Mouse (Mus musculus) cerebellum, adult 11-12 months (tissue): ENCODE measurements around the gene Ak2.
A peak's percentile ranks its signal among the peaks of the same experiment; 100 is the strongest.

Experiments used
- DNase-seq: peaks from one replicate; pipeline ENCODE4 v3.0.0; 2022

The Ak2 gene

DNA sequence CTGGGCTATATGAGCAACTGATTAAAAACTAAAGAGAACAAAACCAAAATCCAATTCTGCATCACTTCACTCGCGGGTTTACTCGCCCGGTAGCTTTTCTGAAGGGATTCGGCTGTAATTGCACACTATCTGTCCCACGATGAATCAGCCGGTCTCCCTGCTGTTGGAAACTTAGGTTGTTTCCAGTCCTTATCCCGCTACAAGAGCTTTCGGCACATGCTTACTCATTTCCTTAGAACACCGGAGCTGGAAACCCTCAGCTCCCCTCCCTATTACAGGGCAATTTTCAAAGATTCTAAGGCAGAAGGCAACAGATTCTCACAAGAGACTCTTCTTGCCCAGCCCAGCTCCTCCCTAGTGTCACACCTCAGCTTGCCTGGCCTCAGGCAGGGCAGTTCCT, 25.4 kb downstream of the Ak2 start:
- DNase-seq, result no peak

DNA sequence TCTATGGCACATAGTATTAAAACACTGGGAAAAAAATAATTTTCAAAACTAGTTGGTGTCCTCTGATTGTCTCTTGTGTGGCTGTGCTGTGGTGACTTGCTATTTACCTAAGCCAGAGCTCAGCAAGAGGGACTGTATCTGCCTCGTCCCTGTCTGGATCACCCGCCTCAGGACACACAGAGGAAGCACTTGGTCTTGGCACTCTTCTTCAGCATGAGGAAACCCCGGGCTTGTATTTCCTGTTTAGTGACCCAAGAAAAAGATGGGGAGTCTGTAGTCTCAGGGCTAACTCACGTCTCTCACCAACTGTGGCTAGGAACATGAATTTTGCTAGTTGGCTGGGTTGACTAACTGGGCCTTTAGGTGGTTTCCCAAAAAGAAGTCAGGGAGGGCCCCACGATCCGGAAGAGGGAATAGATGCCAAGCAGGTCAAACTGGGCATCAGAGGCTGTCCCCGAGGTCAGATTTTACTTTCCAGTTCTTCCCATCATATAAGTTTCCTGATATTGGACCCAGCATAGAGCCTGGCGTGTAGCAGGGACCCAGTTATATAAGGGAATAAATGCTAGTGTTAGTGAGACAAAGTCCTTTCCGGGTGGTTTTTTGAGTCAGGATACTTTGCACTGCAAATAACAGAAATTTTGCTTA, 27.2 kb downstream of the Ak2 start:
- no peak for DNase-seq

DNA sequence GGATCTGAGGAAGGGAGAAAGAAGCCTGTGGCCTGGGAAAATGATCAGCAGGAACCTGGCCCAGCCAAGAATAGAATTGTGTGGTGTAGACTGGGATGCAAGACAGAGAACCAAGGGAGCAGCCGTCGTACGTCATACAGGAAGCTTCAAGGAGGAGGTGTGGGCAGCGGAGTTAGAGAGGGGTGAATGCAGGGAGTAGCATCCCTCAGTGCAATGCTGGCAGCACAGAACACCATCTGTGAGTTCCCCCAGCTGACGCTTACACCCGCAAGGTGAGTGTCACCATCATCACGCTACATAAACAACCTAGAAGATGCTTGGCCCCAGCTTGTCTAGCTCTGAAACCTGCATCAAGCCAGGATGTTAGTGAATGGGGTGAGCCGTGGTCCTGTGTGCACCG, 28.0 kb downstream of the Ak2 start:
- peak; percentile 54 for DNase-seq

DNA sequence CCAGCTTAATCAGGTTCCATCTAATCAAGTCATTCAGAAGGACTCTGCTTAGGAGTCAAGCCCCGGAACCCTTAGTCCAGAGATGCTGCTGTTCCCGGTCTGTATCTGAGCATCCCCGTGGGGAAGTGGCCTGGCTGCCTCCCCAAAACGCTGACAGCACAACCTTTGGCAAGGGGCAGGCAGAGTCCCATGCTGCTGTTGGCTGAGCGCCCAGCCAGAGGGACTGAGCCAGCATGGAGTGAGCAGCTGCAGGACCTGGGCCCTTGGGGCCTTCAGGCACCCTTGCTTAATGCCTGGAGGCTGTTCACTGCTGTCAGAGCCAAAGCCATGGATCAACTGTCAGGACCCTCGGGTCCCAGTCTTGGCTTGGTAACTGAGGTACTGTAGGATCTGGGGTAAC, 28.7 kb downstream of the Ak2 start:
- peak; percentile 86 for DNase-seq

DNA sequence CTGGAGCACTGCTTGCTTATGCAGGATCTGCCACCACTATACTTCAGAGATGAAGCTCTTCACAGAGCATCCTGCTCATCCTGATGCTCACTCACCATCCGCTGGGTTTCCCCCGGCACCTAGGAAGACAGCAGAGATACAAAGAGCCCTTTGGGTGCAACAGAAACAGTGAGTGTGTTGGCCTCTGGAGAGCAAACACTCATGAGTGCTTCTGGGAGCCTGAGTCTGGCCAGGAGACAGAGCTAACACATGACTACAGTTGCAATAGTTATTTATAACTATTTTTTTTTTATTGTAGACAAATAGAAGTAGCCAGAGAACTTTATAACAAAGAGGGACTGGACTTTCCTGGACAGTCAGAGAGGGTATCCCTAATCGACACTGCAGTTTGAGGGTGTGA, 29.7 kb downstream of the Ak2 start:
- no peak for DNase-seq

DNA sequence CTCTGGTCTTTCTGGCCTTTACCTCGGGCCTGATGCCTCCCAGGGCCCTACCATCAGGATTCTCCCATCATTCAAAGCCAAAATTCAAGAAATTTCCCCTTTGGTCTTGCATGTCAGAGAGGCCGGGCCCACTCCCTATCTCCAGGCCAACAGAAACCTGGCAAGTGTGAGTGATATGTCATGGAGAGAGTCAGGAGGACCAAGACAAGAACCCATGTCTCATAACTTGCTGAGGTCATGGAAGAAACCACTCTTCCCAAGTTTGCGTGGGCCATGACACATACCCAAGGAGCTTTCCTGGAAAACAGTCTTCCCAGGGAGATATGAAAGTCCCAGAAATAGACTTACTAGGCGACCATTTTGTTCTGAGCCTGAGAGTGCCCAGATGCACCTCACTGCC, 30.1 kb downstream of the Ak2 start:
- DNase-seq, result no peak

DNA sequence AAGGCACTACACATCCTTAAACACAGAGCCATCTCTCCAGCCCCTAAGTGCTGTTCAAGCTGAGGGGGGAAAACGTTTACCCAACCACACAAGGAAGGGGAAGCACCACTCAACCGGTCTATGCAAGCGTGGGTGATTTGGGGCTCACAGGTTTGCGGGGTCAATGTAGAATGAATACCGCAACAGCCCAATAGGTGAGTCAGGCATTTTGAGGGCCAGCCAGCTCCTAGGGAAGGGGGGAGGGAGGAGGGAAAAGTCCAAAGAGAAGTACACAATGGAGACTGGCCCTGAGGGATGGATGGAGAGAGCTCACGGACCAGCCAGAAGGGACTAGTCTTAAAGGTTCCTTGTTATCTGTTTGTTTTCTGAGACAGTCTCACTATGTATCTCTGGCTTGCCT, 32.1 kb downstream of the Ak2 start:
- no peak for DNase-seq

DNA sequence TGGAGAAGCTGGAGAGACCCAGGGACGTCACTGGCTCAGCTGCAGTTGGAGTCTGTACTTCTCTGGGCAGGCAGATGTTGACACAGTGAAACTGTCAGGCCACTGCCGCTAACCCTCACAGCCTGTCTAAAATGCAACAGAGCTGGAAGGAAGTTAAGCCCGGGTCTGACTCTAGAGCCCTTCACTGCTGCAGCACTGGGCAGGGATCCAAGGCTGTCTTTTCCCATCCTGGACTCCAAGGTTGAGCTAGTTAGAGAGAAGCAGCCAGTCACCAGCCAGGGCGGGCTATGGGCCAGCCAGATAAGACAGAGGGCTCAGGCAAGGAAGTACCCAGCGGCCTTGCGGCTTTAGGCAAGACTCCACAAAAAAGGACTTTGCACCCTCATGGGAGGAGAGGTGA, 33.0 kb downstream of the Ak2 start:
- no peak for DNase-seq

DNA sequence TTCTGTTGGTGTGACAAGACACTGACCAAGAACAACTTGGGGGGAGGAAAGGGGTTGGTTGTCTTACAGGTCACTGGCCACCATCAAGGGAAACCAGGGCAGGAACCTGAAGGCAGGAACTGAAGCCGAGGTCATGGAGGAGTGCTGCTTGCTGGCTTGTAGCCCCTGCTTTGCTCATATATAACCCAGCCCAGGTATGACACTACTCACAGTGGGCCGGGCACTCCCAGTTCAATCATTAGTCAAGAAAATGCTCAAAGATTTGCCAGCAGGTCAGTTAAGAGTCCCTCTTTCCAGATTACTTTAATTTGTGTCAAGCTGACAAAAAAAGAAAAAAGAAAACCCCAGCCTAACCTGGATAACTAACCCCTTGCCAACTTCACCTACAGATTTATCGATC, 33.9 kb downstream of the Ak2 start:
- no peak for DNase-seq

DNA sequence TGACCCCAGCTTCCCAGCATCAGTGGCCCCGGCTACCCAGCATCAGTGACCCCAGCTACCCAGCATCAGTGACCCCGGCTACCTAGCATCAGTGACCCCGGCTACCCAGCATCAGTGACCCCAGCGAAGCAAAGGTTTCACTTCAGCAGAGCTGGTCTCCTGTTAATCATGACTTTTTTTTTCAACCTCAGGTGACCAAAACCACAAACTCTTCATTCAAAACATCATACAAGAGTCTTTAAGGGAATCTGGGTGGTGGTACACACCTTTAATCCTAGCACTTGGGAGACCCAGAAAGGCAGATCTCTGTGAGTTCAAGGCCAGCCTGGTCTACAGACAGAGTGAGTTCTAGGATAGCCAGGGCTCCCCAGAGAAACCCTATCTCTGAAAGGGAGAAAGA, 39.0 kb downstream of the Ak2 start:
- no peak for DNase-seq

DNA sequence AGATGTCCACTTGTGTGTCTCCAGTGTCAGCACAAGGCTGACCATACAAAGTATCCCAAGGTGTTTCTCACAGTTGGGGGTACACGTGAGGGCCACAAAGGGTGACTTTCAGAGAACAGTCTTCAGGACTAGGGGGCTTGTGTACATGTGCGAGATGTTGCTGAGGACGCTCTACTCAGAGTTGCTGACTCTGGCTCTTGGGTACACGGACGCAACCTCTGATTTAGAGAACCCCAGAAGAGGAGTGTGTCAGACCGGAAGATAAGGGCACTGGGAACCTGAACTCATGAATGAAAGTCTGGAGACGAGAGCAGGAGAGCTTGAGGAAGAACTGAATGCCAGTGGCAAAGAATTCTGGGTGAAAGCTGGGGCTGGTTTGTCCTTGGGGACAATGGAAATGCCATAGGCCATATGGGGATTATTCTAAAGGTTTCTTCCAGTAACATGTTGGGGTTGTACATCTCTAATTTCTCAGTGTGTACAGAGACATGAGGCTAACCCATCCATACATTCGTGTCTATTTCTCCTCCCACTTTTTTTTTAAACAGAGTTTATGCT, 39.7 kb downstream of the Ak2 start:
- DNase-seq, result no peak

DNA sequence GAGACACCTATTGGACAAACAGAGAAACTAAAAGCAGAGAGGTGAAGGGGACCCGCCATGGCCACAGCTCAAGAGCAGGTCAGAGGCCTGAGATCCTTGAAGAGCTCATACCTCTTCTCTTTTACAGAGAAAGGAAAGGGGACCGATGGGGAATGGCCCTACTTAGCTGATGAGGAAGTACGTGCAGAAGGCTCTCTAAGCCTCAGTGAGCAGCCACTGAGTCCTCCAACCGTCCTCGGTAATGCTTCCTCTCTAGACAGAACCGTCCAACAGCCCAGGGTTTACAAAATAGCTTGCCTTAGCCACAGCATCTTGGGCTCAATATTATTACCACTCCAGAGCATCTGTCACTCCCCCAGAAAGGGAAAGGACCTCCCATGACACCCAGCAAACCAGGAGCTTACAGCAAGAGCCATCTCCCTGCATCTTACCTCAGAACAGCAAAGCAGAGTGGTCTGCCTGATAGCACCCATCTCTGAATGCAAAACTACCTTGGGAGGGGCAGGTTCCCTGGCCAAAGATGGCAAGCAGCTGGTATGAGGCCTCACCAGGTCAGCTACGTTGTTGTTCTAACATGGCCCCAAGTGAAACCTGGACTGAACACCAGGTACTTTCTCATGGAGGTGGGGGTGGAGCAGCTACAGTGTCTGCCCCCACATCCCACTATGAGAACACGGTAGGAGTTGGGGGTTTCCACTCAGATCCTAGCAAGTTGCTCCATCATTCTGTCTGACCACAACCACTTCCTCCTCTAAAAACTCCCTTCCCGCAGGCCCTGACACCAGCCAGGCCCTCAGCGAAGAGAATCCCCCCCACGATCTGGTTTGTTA, 40.6 kb downstream of the Ak2 start:
- no peak for DNase-seq

DNA sequence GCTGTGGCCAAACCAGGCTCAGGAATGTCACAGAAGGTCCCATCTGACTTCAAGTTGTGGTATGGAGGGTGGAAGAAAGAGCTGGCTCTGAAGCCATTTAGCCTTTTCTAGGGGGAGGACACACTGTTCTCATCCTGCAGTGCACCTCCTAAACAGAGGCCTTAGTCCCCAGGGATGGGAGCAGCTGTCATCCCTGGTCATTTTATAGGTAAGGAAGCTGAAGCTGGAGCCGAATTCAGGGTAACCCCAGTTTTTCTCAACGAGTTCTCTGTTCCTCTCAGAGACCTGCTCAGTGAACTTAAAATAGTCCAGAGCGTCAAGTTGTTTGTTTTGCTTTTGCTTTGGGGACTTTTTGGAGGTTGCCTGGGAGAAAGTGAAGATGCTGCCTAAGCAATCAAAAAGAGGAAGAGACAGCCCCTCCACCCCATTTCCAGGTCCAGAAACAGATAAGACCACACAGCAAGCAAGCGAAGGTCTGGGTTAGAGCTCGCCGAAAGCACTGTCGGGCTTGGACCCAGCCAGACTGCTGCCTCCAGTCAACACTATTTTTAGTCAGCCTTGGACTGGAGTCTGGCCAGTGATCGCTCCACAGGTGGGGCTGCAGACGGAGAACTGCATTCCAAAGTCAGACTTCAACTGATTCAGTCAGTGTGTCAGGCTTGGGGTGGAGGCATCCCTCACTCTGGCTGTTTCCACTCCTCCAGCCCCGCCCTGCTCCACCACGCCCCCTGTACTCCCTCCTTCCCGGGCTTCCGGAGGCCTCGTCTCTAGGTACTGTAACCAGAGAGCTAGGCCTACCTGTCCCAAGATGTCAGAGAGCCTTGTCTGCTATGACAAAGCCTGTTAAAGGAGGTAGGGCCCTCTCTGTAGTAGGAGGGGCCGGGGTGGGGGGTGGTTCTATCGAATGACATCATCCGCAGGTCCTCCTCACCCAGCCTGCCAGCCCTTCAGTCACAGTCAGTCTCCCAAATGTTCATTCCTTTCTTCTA, 41.5 kb downstream of the Ak2 start:
- peak; percentile 69 for DNase-seq

DNA sequence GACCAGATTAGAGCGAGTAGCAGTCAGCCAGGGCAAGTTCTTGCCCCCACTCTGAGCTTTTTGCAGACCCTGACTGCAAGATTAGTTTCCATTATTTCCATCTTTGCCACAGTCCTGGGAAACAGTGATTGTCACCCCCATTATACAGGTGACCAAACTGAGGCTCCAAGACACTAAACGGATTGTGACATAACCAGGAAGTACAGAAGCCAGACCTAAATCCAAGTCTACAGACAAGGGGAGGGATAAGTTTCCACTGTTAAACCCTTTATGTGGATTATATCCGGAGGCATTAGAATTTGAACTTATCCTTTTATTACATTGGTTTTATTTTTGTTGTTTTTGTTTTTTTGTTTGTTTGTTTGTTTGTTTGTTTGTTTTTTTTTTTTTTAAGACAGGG, 42.5 kb downstream of the Ak2 start:
- no peak for DNase-seq

DNA sequence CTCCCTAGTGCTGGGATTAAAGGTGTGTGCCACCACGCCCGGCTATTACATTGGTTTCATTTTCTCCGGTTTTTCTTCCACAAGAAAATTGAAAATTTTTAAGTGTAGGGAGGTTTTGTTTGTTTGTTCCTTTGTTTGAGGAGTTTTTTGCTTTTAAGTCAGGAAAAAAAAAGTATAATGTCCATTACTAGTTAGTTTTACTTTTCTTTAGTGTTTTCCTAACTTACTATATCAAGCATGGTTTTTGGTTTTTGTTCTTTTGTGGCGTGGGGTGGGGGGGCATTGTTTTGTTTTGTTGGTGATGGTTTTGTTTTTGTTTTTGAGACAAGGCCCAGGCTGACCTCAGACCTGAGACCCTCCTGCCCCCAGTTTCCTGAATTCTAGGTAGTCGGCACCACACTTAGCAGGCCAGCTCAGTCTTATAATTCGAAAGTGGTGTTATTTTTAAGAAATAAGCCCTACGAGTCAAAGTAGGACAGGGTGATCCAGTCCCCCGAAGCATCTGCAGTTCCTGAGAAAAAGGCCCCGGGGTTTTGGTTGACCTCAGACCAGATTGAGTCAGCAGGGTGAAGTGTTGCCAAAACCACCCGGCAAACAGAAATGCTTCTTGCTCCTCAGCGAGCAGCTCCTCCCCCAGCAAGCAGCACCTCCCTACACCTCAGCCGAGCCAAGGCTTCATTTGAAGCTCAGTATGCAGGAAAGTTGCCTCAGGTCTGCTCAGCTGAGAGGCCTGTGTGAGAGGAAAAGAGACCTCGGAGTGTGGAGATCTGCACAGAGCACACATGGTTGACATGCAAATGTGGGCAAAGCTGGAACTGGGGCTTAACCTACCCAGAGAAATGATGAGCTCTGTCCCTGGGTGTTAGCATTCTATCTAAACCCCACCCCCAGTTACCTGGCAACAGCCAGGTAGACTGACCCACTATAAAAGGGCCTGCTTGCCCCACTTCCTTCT, 43.2 kb downstream of the Ak2 start:
- DNase-seq, result peak; percentile 60

DNA sequence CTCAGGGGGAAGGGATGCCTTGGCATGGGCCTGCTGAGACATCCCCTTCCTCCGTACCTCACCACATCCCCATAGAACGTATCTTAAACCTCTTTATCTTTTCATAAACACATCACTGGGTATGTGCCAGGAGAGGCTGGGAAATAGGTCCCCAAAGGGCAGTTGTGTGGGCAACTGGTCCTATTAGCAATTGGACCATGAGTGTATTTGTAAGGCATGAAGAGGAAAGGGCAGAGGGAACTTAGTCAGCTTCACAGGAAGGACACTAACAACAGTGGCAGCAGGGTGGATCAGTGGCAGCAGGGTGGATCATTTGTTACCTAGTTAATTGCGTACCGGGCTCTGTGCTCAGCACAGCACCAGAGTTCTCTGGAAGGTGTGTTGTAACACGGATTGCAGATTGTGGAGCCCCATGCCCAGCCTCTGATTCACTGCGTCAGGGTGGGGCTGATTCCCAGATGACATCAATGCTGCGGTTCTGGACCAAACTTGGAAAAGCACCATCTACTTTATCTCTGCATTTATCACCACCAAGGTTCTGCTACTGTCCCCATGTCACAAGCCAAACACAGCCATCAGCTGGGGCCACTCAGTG, 44.2 kb downstream of the Ak2 start:
- no peak for DNase-seq

DNA sequence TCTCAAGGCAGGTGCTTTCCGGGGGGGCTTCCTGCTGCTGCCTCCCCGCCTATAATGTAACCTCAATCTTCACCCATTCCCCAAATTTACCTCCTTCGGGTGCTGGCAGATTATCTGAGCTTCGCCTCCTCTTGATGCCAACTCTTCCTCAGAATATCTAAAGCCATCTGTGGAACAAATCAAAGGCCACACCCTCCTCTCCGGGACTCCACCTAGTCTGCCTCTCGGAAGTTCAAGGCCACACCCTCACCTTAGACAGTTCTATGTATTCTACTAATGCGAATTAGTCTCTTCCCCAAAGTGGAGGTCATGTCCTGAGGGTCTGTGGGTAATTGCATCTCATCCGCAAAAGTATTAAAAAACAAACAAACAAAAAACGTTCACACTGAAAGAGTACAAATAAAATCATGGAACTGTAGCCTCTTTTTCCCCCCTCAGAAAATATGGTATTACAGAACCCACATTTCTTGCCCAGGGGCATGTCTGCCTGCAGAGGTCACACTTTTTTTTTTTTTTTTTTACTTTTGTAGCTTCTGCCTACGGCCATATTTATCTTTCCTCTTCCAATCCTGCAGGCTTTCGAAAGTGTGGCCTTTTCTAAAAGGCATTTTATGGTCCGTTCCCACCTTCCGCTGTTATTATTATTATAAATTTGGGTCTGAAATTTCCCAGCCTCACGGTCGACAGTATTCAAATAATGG, 56.1 kb downstream of the Ak2 start:
- no peak for DNase-seq

DNA sequence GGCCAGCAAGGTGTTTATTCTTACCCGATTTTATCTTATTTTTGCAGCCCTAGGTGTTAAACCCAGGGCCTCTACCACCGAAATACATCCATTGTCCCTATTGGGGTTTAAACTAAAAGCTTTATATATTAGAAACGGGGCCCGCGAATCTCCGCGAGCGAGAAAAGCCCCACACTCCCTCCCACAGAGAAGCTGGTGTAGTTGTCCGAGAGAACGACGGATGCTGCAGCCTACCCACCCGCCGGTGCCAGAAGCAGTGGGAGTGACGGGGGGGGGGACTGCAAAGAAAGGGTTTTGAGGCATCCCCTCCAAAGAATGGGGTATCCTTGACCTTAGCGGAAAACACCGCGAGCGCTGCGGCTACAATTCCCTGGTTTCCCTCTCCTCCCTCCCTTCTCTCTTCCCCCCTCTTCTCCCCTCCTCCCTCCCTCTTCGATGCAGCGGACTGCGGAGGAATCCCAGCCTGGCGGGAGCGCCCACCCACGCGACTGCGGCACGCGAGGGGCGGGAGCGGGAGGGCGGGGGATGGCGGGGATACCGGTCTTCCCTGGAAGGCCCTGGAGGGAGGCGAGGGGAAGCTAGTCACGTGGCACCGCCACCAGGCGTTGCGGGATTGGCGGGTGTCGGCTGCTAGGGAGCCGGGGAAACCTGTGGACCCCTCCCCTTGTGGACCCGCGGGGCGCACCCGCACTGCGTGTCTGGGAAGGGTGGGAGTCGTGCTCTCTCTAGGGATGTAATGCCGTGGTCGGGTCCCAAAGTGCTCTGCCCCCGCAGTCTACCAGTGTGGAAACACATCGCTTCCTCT, 56.9 kb downstream of the Ak2 start:
- peak; percentile 92 for DNase-seq

DNA sequence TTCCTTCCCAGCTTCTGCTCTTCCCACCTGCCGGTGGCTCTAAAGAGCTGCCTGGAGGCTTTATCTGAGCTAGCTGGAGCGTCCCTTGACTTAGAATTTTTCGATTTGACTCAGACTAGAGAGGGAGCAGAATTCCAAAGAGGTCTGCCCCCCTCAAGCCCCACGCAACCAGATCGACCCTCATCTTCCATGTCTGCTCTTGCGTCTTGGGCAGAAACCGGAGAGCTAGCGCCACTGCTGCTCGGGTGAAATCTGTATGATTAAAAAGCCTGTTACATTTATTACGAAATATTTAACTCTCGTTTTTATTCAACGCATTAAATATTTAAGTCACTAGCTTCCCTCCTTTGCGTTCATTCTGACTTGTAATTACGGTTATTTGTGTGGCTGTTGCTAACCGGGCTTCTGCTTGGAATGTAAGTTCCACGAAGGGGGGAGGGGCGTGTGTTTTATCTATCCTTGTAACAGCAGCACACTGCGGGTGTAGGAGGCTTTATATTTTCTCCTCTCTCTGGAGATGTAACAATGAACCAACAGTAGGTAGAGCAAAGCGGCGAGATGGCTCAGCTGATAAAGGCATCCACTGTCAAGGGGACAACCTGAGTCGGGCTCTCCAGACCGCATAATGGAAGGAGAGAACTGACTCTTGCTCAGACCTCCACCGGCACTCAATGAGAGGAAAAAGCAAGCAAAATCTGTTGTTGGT, 57.7 kb downstream of the Ak2 start:
- no peak for DNase-seq
